21 mouse cellular contexts compared by ENCODE assay signal in genomic region chr12:58560840-58561239, GRCm38 (mm10).
A peak's percentile ranks its signal among the peaks of the same experiment; 100 is the strongest.
DNase-seq lines count a peak whose midpoint lies in the region; ATAC-seq and TF ChIP-seq lines count a peak whose summit lies in the region.
"Had no signal": no experiment of that assay in that cellular context is flagged by ENCODE, and none has a peak within 500 bp of the region (broad histone marks: within the 10 kb centered on the region; RNA-seq: fewer than 3 reads in every experiment).

No protein-coding gene starts in this region.

- ATAC-seq in midbrain, embryonic 11.5 days (ENCODE audit: low FRiP score) = no peak
- no peak for ATAC-seq in midbrain, embryonic 13.5 days
- ATAC-seq: activated CD4-positive, CD25-positive, alpha-beta regulatory T cell, adult 4 months had no signal

- no peak overlapping the region for H3K4me3 ChIP-seq in midbrain, embryonic 11.5 days (ENCODE audit: low read depth, low read length)
- H3K4me3 ChIP-seq in midbrain, embryonic 13.5 days (replicated peaks) = no peak overlapping the region
- no peak overlapping the region for H3K4me3 ChIP-seq in embryonic fibroblast, embryonic 13.5 days (ENCODE audit: insufficient read depth, low read length)
- H3K4me3 ChIP-seq: embryonic facial prominence, embryonic 10.5 days; embryonic facial prominence, embryonic 12.5 days; erythroblast, embryonic 14.5 days; forebrain, embryonic 10.5 days; forebrain, embryonic 12.5 days had no signal

- peak; percentile 56 for DNase-seq in midbrain, embryonic 11.5 days (ENCODE audit: low spot score, missing footprints)
- peak; percentile 7 for DNase-seq in NIH3T3 (ENCODE audit: low read depth)
- DNase-seq in heart, postnatal 10 days = no peak
- no peak for DNase-seq in ovary, adult 18-20 months (ENCODE audit: low spot score)
- DNase-seq: adrenal gland, adult 8-10 months; adrenal gland, postnatal 14 days; adrenal gland, postnatal 36 days; cerebellum, adult 11-12 months; cerebellum, adult 2 months; cerebellum, adult 9-10 months; cerebellum, postnatal 10 days; cerebellum, postnatal 25 days had no signal

- no peaks in the 10 kb centered on the region for H3K36me3 ChIP-seq in midbrain, embryonic 11.5 days (ENCODE audit: control insufficient read depth, insufficient read depth, low read length)
- H3K36me3 ChIP-seq in midbrain, embryonic 13.5 days = no peaks in the 10 kb centered on the region
- H3K36me3 ChIP-seq: embryonic facial prominence, embryonic 10.5 days; embryonic facial prominence, embryonic 12.5 days; forebrain, embryonic 10.5 days; forebrain, embryonic 12.5 days; G1E had no signal

- intact Hi-C loops in heart, postnatal 10 days (cut with DNase I) = no loop called here

- no peak overlapping the region for H3K4me2 ChIP-seq in midbrain, embryonic 11.5 days
- H3K4me2 ChIP-seq in midbrain, embryonic 13.5 days (replicated peaks) = no peak overlapping the region
- H3K4me2 ChIP-seq: embryonic facial prominence, embryonic 12.5 days; forebrain, embryonic 12.5 days had no signal

- 91% methylated on average over 5 of the region's 5 CpGs for WGBS in midbrain, embryonic 11.5 days
- 89% methylated on average over 5 of the region's 5 CpGs for WGBS in midbrain, embryonic 13.5 days

- H3K9ac ChIP-seq in midbrain, embryonic 11.5 days (ENCODE audit: low read length) = no peak overlapping the region
- no peak overlapping the region for H3K9ac ChIP-seq in midbrain, embryonic 13.5 days (replicated peaks)
- H3K9ac ChIP-seq: embryonic facial prominence, embryonic 12.5 days; forebrain, embryonic 12.5 days had no signal

- H3K4me1 ChIP-seq in midbrain, embryonic 11.5 days (ENCODE audit: control insufficient read depth, insufficient read depth, low read length) = no peaks in the 10 kb centered on the region
- no peaks in the 10 kb centered on the region for H3K4me1 ChIP-seq in midbrain, embryonic 13.5 days (replicated peaks)
- peaks cover 10% of the 10 kb centered on the region for H3K4me1 ChIP-seq in embryonic fibroblast, embryonic 13.5 days (ENCODE audit: control insufficient read depth, insufficient read depth, low read length)
- H3K4me1 ChIP-seq: embryonic facial prominence, embryonic 10.5 days; embryonic facial prominence, embryonic 12.5 days; forebrain, embryonic 10.5 days; forebrain, embryonic 12.5 days had no signal

- no peak for TF ChIP-seq CTCF in embryonic fibroblast, embryonic 13.5 days (IDR thresholded peaks at IDR 0.05; ENCODE audit: borderline replicate concordance, insufficient read depth, low read length)

- TF ChIP-seq POLR2A in embryonic fibroblast, embryonic 13.5 days (IDR thresholded peaks at IDR 0.05; ENCODE audit: low read depth, low read length) = no peak

- no peaks in the 10 kb centered on the region for H3K27me3 ChIP-seq in midbrain, embryonic 11.5 days (ENCODE audit: control insufficient read depth, insufficient read depth, low read length)
- H3K27me3 ChIP-seq in midbrain, embryonic 13.5 days = no peaks in the 10 kb centered on the region
- H3K27me3 ChIP-seq: embryonic facial prominence, embryonic 12.5 days; forebrain, embryonic 12.5 days had no signal

- no peak overlapping the region for H3K27ac ChIP-seq in midbrain, embryonic 11.5 days (ENCODE audit: low read depth, low read length)
- no peak overlapping the region for H3K27ac ChIP-seq in midbrain, embryonic 13.5 days
- H3K27ac ChIP-seq in embryonic fibroblast, embryonic 13.5 days (ENCODE audit: insufficient read depth, low read length) = peak overlapping the region; percentile 97
- H3K27ac ChIP-seq: embryonic facial prominence, embryonic 10.5 days; embryonic facial prominence, embryonic 12.5 days; forebrain, embryonic 10.5 days; forebrain, embryonic 12.5 days had no signal

- no peaks in the 10 kb centered on the region for H3K9me3 ChIP-seq in midbrain, embryonic 11.5 days (ENCODE audit: control insufficient read depth, low read length)
- H3K9me3 ChIP-seq in midbrain, embryonic 13.5 days = no peaks in the 10 kb centered on the region
- H3K9me3 ChIP-seq: embryonic facial prominence, embryonic 10.5 days; embryonic facial prominence, embryonic 12.5 days; forebrain, embryonic 10.5 days; forebrain, embryonic 12.5 days; G1E had no signal

Comparison
In these comparisons a context has a peak if more than half of its experiments do, and no peak if none do; other contexts are left out.
1. DNase-seq: peak in midbrain, embryonic 11.5 days (single experiment) and NIH3T3 (single experiment); none in heart, postnatal 10 days (0 of 2) and ovary, adult 18-20 months (single experiment).